Mouse (Mus musculus) small intestine, adult 10 weeks (tissue): Measurements from ENCODE around the gene Hpcal4. TPM values are rescaled to one million over a fixed set of nuclear protein-coding genes. Genes with fewer than 3 reads are reported as not detected.

ENCODE experiments used
- polyA plus RNA-seq: library from polyadenylated mRNA; stranded (reverse); fragments of 350-450 nt; fragmentation: Illumina TruSeq; extraction: RNeasy Lipid Tissue Mini Kit (QIAGEN cat#74804); gene quantifications from one replicate; pipeline ENCODE4 v1.2.3, GENCODE M21; 2014; ENCODE audit warnings: low replicate concordance

Hpcal4 gene
- polyA plus RNA-seq, result 0.41 TPM

GRCm38 (mm10) chr4:123182328-123183238 lies at the start of gene Hpcal4:
TSS of gene Hpcal4 (plus strand) at chr4:123183227.

GRCm38 (mm10) chr4:123139513-123140154 lies 43.4 kb upstream of the Hpcal4 start, which contains the start of gene Ppie:
TSS of gene Ppie (minus strand) at chr4:123139951.

GRCm38 (mm10) chr4:123201186-123202093 lies 18.4 kb downstream of the Hpcal4 start, which contains the start of gene Nt5c1a:
TSS of gene Nt5c1a (plus strand) at chr4:123201504.

GRCm38 (mm10) chr4:123233492-123234084 lies 50.6 kb downstream of the Hpcal4 start, which contains the start of gene Heyl:
TSS of gene Heyl (plus strand) at chr4:123233556.

Other genes starting within 250 kb of the Hpcal4 start
- gene Mfsd2a, start 222.0 kb upstream of the Hpcal4 start, polyA plus RNA-seq, result 1.7 TPM
- 2.2 TPM for gene Mycl, start 187.6 kb upstream of the Hpcal4 start, polyA plus RNA-seq
- 10.4 TPM for gene Trit1, start 166.6 kb upstream of the Hpcal4 start, polyA plus RNA-seq
- 1.4 TPM for gene Bmp8b, start 78.1 kb upstream of the Hpcal4 start, polyA plus RNA-seq
- gene Oxct2b, start 67.0 kb upstream of the Hpcal4 start, polyA plus RNA-seq, result not detected
- gene Ppie, start 43.3 kb upstream of the Hpcal4 start, polyA plus RNA-seq, result 6.7 TPM
- gene Nt5c1a, start 18.3 kb downstream of the Hpcal4 start, polyA plus RNA-seq, result not detected
- gene Heyl, start 50.3 kb downstream of the Hpcal4 start, polyA plus RNA-seq, result 0.52 TPM
- 23.7 TPM for gene Pabpc4, start 79.1 kb downstream of the Hpcal4 start, polyA plus RNA-seq
- not detected for gene Oxct2a, start 140.4 kb downstream of the Hpcal4 start, polyA plus RNA-seq
- gene Bmp8a, start 160.0 kb downstream of the Hpcal4 start, polyA plus RNA-seq, result 5.5 TPM